Mouse (Mus musculus): ENCODE data around the gene Drd4.

DNA sequence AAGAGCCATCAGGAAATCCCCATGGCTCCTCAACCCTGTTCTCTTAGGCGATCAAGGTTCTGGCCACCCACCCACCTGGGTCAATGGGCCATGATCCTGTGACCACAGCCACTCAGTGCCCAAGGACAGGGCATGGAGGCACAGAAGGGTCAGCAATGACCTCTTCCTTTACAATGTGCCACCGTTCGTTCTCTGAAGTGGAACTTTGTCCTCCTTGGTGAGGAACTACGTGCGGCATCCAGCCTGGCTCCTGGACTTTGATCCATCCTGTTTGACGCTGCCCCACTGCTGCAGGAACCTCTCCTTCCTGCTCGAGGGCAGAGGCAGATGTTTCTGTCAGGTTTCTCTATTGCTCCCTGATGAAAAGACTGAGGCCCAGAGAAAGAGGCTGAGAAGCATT, 51.9 kb downstream of the Drd4 start:
- TF ChIP-seq EP300 (IDR thresholded peaks at IDR 0.05; ENCODE audit: low read depth) (no peak), CTCF (IDR thresholded peaks at IDR 0.05; ENCODE audit: low read depth) (no peak)

Measured in liver, embryonic 14.5 days (tissue).